Comparison of ENCODE assay signal across 13 mouse cellular contexts in genomic region chr8:120883369-120883768, GRCm38 (mm10).
DNase-seq lines count a peak whose midpoint lies in the region; ATAC-seq lines count a peak whose summit lies in the region.
"Had no signal": no experiment of that assay in that cellular context is flagged by ENCODE, and none has a peak within 500 bp of the region (broad histone marks: within the 10 kb centered on the region; RNA-seq: fewer than 3 reads in every experiment).

No protein-coding gene starts in this region.

- H3K27ac ChIP-seq in hindbrain, embryonic 11.5 days (ENCODE audit: low read depth, low read length), result no peak overlapping the region
- no peak overlapping the region for H3K27ac ChIP-seq in hindbrain, embryonic 12.5 days
- H3K27ac ChIP-seq in intestine, embryonic 16.5 days (ENCODE audit: low read length), result peak overlapping the region; percentile 95
- H3K27ac ChIP-seq in neural tube, embryonic 15.5 days (replicated peaks), result no peak overlapping the region
- H3K27ac ChIP-seq: macrophage had no signal

- no peak overlapping the region for H3K4me3 ChIP-seq in hindbrain, embryonic 11.5 days (ENCODE audit: low read depth, low read length)
- H3K4me3 ChIP-seq in hindbrain, embryonic 12.5 days, result no peak overlapping the region
- peak overlapping the region; percentile 13 for H3K4me3 ChIP-seq in intestine, embryonic 16.5 days (ENCODE audit: low read length)
- H3K4me3 ChIP-seq in neural tube, embryonic 15.5 days (replicated peaks), result no peak overlapping the region; the same call in 1 of the 2 replicates

- peaks cover 77% of the 10 kb centered on the region for H3K27me3 ChIP-seq in hindbrain, embryonic 11.5 days (ENCODE audit: control insufficient read depth, insufficient read depth, low read length)
- peaks cover 94% of the 10 kb centered on the region for H3K27me3 ChIP-seq in hindbrain, embryonic 12.5 days
- peaks cover 34% of the 10 kb centered on the region for H3K27me3 ChIP-seq in intestine, embryonic 16.5 days (replicated peaks; ENCODE audit: control insufficient read depth, insufficient read depth, low read length)
- peaks cover 88% of the 10 kb centered on the region for H3K27me3 ChIP-seq in neural tube, embryonic 15.5 days (replicated peaks)

- H3K36me3 ChIP-seq in hindbrain, embryonic 11.5 days (ENCODE audit: control insufficient read depth, insufficient read depth, low read length), result no peaks in the 10 kb centered on the region
- H3K36me3 ChIP-seq in hindbrain, embryonic 12.5 days, result no peaks in the 10 kb centered on the region
- H3K36me3 ChIP-seq in intestine, embryonic 16.5 days (ENCODE audit: control insufficient read depth, insufficient read depth, low read length), result no peaks in the 10 kb centered on the region
- H3K36me3 ChIP-seq in neural tube, embryonic 15.5 days, result no peaks in the 10 kb centered on the region
- H3K36me3 ChIP-seq: G1E had no signal

- H3K4me2 ChIP-seq in hindbrain, embryonic 11.5 days (replicated peaks; ENCODE audit: low read depth, low read length), result no peak overlapping the region
- no peak overlapping the region; the same call in 1 of the 2 replicates for H3K4me2 ChIP-seq in hindbrain, embryonic 12.5 days (replicated peaks)
- H3K4me2 ChIP-seq in intestine, embryonic 16.5 days (ENCODE audit: low read depth, low read length), result peak overlapping the region; percentile 28
- peak overlapping the region; percentile 16; the same call in 1 of the 2 replicates for H3K4me2 ChIP-seq in neural tube, embryonic 15.5 days

- peaks cover 3% of the 10 kb centered on the region; the same call in 1 of the 2 replicates for H3K4me1 ChIP-seq in hindbrain, embryonic 11.5 days (replicated peaks; ENCODE audit: control insufficient read depth, insufficient read depth, low read length)
- H3K4me1 ChIP-seq in hindbrain, embryonic 12.5 days, result peaks cover 4% of the 10 kb centered on the region; the same call in 1 of the 2 replicates
- peaks cover 16% of the 10 kb centered on the region; the same call in 1 of the 2 replicates for H3K4me1 ChIP-seq in intestine, embryonic 16.5 days (ENCODE audit: control insufficient read depth, insufficient read depth, low read length)
- peaks cover 7% of the 10 kb centered on the region for H3K4me1 ChIP-seq in neural tube, embryonic 15.5 days

- ATAC-seq in hindbrain, embryonic 11.5 days (ENCODE audit: low FRiP score), result no peak
- no peak for ATAC-seq in hindbrain, embryonic 12.5 days (ENCODE audit: low FRiP score)
- no peak for ATAC-seq in intestine, embryonic 16.5 days
- ATAC-seq in neural tube, embryonic 15.5 days (ENCODE audit: low FRiP score), result no peak
- ATAC-seq in megakaryocyte progenitor cell, adult 5-6 weeks (replicated peaks; ENCODE audit: poor library complexity), result no peak

- no peaks in the 10 kb centered on the region for H3K9me3 ChIP-seq in hindbrain, embryonic 11.5 days (ENCODE audit: control insufficient read depth, low read length)
- no peaks in the 10 kb centered on the region for H3K9me3 ChIP-seq in hindbrain, embryonic 12.5 days (replicated peaks)
- H3K9me3 ChIP-seq in intestine, embryonic 16.5 days (ENCODE audit: control insufficient read depth, low read length), result no peaks in the 10 kb centered on the region
- H3K9me3 ChIP-seq in neural tube, embryonic 15.5 days (replicated peaks), result no peaks in the 10 kb centered on the region

- WGBS in hindbrain, embryonic 11.5 days, result 3% methylated on average over 25 of the region's 25 CpGs
- WGBS in hindbrain, embryonic 12.5 days, result 2% methylated on average over 25 of the region's 25 CpGs
- WGBS in intestine, embryonic 16.5 days, result 4% methylated on average over 25 of the region's 25 CpGs
- WGBS in neural tube, embryonic 15.5 days, result 2% methylated on average over 25 of the region's 25 CpGs

- H3K9ac ChIP-seq in hindbrain, embryonic 11.5 days (ENCODE audit: low read depth, low read length), result no peak overlapping the region
- H3K9ac ChIP-seq in hindbrain, embryonic 12.5 days, result no peak overlapping the region
- peak overlapping the region; percentile 35 for H3K9ac ChIP-seq in intestine, embryonic 16.5 days (ENCODE audit: low read depth, low read length)
- no peak overlapping the region for H3K9ac ChIP-seq in neural tube, embryonic 15.5 days (replicated peaks)

- DNase-seq in hindbrain, embryonic 11.5 days (ENCODE audit: low spot score), result peak; percentile 49
- DNase-seq in embryo, embryonic 10.5 days (ENCODE audit: low spot score), result peak; percentile 61
- DNase-seq in thymus, postnatal 14 days, result no peak
- DNase-seq in thymus, postnatal 10 days (ENCODE audit: low spot score in 2 of 2), result no peak
- DNase-seq: adrenal gland, postnatal 10 days; cerebellum, postnatal 25 days; layer of hippocampus, adult 9-11 months had no signal

Comparison
In these comparisons a context has a peak if more than half of its experiments do, and no peak if none do; other contexts are left out.
1. DNase-seq: peak in hindbrain, embryonic 11.5 days (single experiment) and embryo, embryonic 10.5 days (single experiment); none in thymus, postnatal 14 days (single experiment) and thymus, postnatal 10 days (0 of 2).
2. H3K4me2 ChIP-seq: peak in intestine, embryonic 16.5 days (single experiment) and neural tube, embryonic 15.5 days (single experiment); none in hindbrain, embryonic 11.5 days (single experiment) and hindbrain, embryonic 12.5 days (single experiment).